Mouse (Mus musculus) thymus, postnatal 25 days (tissue): ENCODE results near the gene Cyb5r2.
A peak's percentile ranks its signal among the peaks of the same experiment; 100 is the strongest.

Source experiments
- DNase-seq: peaks from one replicate; pipeline ENCODE4 v3.0.0; 2022

Cyb5r2 gene

GRCm38 (mm10) chr7:107757308-107758151, at the start of gene Cyb5r2:
Gene Cyb5r2, minus strand, starts transcription at chr7:107758032.
- no peak for DNase-seq

GRCm38 (mm10) chr7:107802138-107802537, 44.3 kb upstream of the Cyb5r2 start:
- DNase-seq: no peak

- DNase-seq: no peak
Measured at GRCm38 (mm10) chr7:107801108-107801507, 43.3 kb upstream of the Cyb5r2 start, which contains the start of gene Ovch2. Gene Ovch2, minus strand, starts transcription at chr7:107801208.

GRCm38 (mm10) chr7:107796500-107796899, 38.7 kb upstream of the Cyb5r2 start:
- no peak for DNase-seq

- no peak for DNase-seq
Measured at GRCm38 (mm10) chr7:107787977-107788620, 30.3 kb upstream of the Cyb5r2 start.

- DNase-seq: no peak
Measured at GRCm38 (mm10) chr7:107779611-107780010, 21.8 kb upstream of the Cyb5r2 start.

- DNase-seq: no peak
Measured at GRCm38 (mm10) chr7:107778216-107778615, 20.4 kb upstream of the Cyb5r2 start.

- no peak for DNase-seq
Measured at GRCm38 (mm10) chr7:107770812-107771211, 13.0 kb upstream of the Cyb5r2 start.

GRCm38 (mm10) chr7:107756748-107757147, 1.1 kb downstream of the Cyb5r2 start:
- no peak for DNase-seq

- no peak for DNase-seq
Measured at GRCm38 (mm10) chr7:107755905-107756304, 1.9 kb downstream of the Cyb5r2 start.

- no peak for DNase-seq
Measured at GRCm38 (mm10) chr7:107752031-107752520, 5.8 kb downstream of the Cyb5r2 start.

GRCm38 (mm10) chr7:107749721-107750120, 8.1 kb downstream of the Cyb5r2 start:
- no peak for DNase-seq

GRCm38 (mm10) chr7:107749270-107749669, 8.6 kb downstream of the Cyb5r2 start:
- DNase-seq: peak; percentile 10

GRCm38 (mm10) chr7:107747954-107748353, 9.9 kb downstream of the Cyb5r2 start:
- DNase-seq: peak; percentile 68

GRCm38 (mm10) chr7:107747476-107747875, 10.4 kb downstream of the Cyb5r2 start:
- DNase-seq: no peak

- no peak for DNase-seq
Measured at GRCm38 (mm10) chr7:107746036-107746435, 11.8 kb downstream of the Cyb5r2 start.

GRCm38 (mm10) chr7:107745111-107745510, 12.7 kb downstream of the Cyb5r2 start:
- DNase-seq: no peak

- DNase-seq: no peak
Measured at GRCm38 (mm10) chr7:107744454-107744853, 13.4 kb downstream of the Cyb5r2 start.

- no peak for DNase-seq
Measured at GRCm38 (mm10) chr7:107742963-107743465, 14.8 kb downstream of the Cyb5r2 start.

- DNase-seq: peak; percentile 41
Measured at GRCm38 (mm10) chr7:107738726-107739125, 19.1 kb downstream of the Cyb5r2 start.

GRCm38 (mm10) chr7:107733162-107733561, 24.7 kb downstream of the Cyb5r2 start:
- DNase-seq: no peak

GRCm38 (mm10) chr7:107730587-107730986, 27.2 kb downstream of the Cyb5r2 start:
- DNase-seq: no peak

GRCm38 (mm10) chr7:107727538-107727937, 30.3 kb downstream of the Cyb5r2 start:
- no peak for DNase-seq

- no peak for DNase-seq
Measured at GRCm38 (mm10) chr7:107722536-107722935, 35.3 kb downstream of the Cyb5r2 start.
